Mouse (Mus musculus) cortical plate, adult 2 months (tissue): ENCODE measurements around the gene Ctdsp1. TPM values are rescaled to one million over a fixed set of nuclear protein-coding genes. Genes with fewer than 3 reads are reported as not detected.
A peak's percentile ranks its signal among the peaks of the same experiment; 100 is the strongest.

Source experiments
- H3K27ac ChIP-seq: fragments of 200-500 bp; 2 replicates; pipeline ENCODE4 v1.5.1; 2012; ENCODE audit warnings: low read length, control low read depth, inconsistent platforms; ENCODE audit not compliant: insufficient read depth
- H3K4me1 ChIP-seq: fragments of 200-500 bp; 2 replicates; pipeline ENCODE4 v1.6.1; 2011; ENCODE audit warnings: low read length; ENCODE audit not compliant: control insufficient read depth, insufficient read depth
- H3K4me3 ChIP-seq: fragments of 200-500 bp; 2 replicates; pipeline ENCODE4 v1.5.1; 2011; ENCODE audit warnings: mild to moderate bottlenecking, low read length, control low read depth; ENCODE audit not compliant: insufficient read depth
- CTCF ChIP-seq: fragments of 200-500 bp; IDR thresholded peaks from 2 replicates; pipeline ENCODE4 v1.5.1; 2011; ENCODE audit warnings: mild to moderate bottlenecking, control low read depth, low read length; ENCODE audit not compliant: insufficient read depth; ENCODE audit errors: extremely low read depth
- POLR2A ChIP-seq: fragments of 200-500 bp; IDR thresholded peaks from 2 replicates; pipeline ENCODE4 v1.6.1; 2011; ENCODE audit warnings: mild to moderate bottlenecking, low read length, control low read depth; ENCODE audit not compliant: insufficient read depth; ENCODE audit errors: extremely low read depth
- polyA plus RNA-seq: library from polyadenylated mRNA; depleted of rRNA; stranded (reverse); fragments of >200 nt; gene quantifications from 2 replicates; pipeline ENCODE4 v1.2.3, GENCODE M21; 2012

Gene Ctdsp1
- polyA plus RNA-seq, 1 experiment: 26.8 TPM

- Histone ChIP-seq H3K4me3 (no peak overlapping the region), H3K4me1 (no peaks in the 10 kb centered on the region), H3K27ac (no peak overlapping the region)
- no peak for TF ChIP-seq CTCF
- no peak for TF ChIP-seq POLR2A
Observed at GRCm38 (mm10) chr1:74376396-74376795, 14.9 kb upstream of the Ctdsp1 start.

GRCm38 (mm10) chr1:74379058-74379504, 12.2 kb upstream of the Ctdsp1 start:
- no peaks in the 10 kb centered on the region for H3K4me1 ChIP-seq
- TF ChIP-seq CTCF (no peak), POLR2A (no peak)
- no peak overlapping the region for H3K4me3 ChIP-seq
- H3K27ac ChIP-seq: no peak overlapping the region

GRCm38 (mm10) chr1:74380484-74380883, 10.8 kb upstream of the Ctdsp1 start:
- Histone ChIP-seq H3K27ac (no peak overlapping the region), H3K4me3 (no peak overlapping the region), H3K4me1 (no peaks in the 10 kb centered on the region)
- TF ChIP-seq POLR2A: no peak

- Histone ChIP-seq H3K4me3 (no peak overlapping the region), H3K4me1 (no peaks in the 10 kb centered on the region), H3K27ac (no peak overlapping the region)
- TF ChIP-seq POLR2A (no peak), CTCF (no peak)
Observed at GRCm38 (mm10) chr1:74381588-74382021, 9.7 kb upstream of the Ctdsp1 start.

- Histone ChIP-seq H3K4me3 (no peak overlapping the region), H3K4me1 (no peaks in the 10 kb centered on the region), H3K27ac (no peak overlapping the region)
- no peak for TF ChIP-seq CTCF
- no peak for TF ChIP-seq POLR2A
Observed at GRCm38 (mm10) chr1:74383385-74383784, 7.9 kb upstream of the Ctdsp1 start.

GRCm38 (mm10) chr1:74384525-74384924, 6.8 kb upstream of the Ctdsp1 start:
- TF ChIP-seq CTCF (no peak), POLR2A (no peak)

GRCm38 (mm10) chr1:74385064-74385463, 6.2 kb upstream of the Ctdsp1 start:
- TF ChIP-seq CTCF (no peak), POLR2A (no peak)
- Histone ChIP-seq H3K4me3 (no peak overlapping the region), H3K27ac (no peak overlapping the region), H3K4me1 (no peaks in the 10 kb centered on the region)

More at GRCm38 (mm10) chr1:74384525-74384924, 6.8 kb upstream of the Ctdsp1 start:
- H3K4me1 ChIP-seq: no peaks in the 10 kb centered on the region
- no peak overlapping the region for H3K4me3 ChIP-seq
- H3K27ac ChIP-seq: no peak overlapping the region

GRCm38 (mm10) chr1:74385531-74385930, 5.8 kb upstream of the Ctdsp1 start:
- TF ChIP-seq CTCF: no peak
- TF ChIP-seq POLR2A: no peak
- no peaks in the 10 kb centered on the region for H3K4me1 ChIP-seq
- H3K4me3 ChIP-seq: no peak overlapping the region
- no peak overlapping the region for H3K27ac ChIP-seq

GRCm38 (mm10) chr1:74386363-74386713, 5.0 kb upstream of the Ctdsp1 start:
- no peak for TF ChIP-seq CTCF
- TF ChIP-seq POLR2A: no peak
- H3K4me1 ChIP-seq: no peaks in the 10 kb centered on the region
- H3K27ac ChIP-seq: peak overlapping the region; percentile 96
- H3K4me3 ChIP-seq: peak overlapping the region; percentile 57

GRCm38 (mm10) chr1:74386714-74387385, 4.5 kb upstream of the Ctdsp1 start:
- Histone ChIP-seq H3K27ac (peak overlapping the region; percentile 96), H3K4me3 (peak overlapping the region; percentile 57), H3K4me1 (no peaks in the 10 kb centered on the region)
- peak; percentile 31; the same call in 1 of the 2 replicates for TF ChIP-seq CTCF
- TF ChIP-seq POLR2A: peak; percentile 23; the same call in 1 of the 2 replicates
